Mouse (Mus musculus): Measurements from ENCODE around the gene 6330409D20Rik. TPM values are rescaled to one million over a fixed set of nuclear protein-coding genes. Genes with fewer than 3 reads are reported as not detected.

Gene 6330409D20Rik
- total RNA-seq (2022): not detected

DNA sequence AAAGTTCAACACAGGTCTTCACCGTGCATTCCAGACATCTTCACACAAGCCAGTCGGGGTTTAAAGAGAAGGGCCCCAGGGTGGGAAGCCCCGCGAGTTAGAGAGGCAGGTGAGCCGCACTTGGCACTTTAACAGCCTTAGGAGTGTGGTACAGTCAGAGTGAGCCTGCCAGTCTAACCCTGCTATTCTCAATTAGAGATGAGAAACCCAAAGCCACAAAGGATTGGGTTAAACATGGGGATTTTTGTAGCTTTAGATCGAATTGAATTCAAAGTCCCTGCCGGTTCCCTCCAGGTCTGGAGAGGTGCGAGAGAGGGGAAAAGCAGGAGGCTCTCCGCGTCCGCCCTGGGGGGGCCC is at the start of gene 6330409D20Rik:
6330409D20Rik (minus strand) TSS at position 101 of the 357 bp plus-strand sequence.
- DNase-seq (ENCODE audit: low spot score): no peak

DNA sequence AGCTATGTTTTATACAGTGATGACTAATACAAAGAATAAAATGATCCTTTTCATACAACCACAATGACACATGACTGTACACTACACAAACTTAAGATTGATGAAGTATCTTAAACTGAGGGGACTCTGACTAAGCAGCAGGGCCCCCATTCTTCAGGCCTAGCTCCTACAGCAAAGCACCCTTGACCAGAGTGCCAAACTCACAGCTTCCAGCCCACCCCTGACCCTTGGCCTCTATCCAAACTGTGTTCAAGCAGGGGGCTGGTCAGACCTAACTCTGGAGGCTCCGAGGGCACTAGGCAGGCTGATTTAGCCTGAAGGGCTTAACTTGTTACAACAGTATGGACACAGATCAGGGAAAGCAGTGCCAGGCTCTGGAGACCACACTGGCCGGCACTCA is 47.8 kb upstream of the 6330409D20Rik start:
- no peak for DNase-seq (ENCODE audit: low spot score)

DNA sequence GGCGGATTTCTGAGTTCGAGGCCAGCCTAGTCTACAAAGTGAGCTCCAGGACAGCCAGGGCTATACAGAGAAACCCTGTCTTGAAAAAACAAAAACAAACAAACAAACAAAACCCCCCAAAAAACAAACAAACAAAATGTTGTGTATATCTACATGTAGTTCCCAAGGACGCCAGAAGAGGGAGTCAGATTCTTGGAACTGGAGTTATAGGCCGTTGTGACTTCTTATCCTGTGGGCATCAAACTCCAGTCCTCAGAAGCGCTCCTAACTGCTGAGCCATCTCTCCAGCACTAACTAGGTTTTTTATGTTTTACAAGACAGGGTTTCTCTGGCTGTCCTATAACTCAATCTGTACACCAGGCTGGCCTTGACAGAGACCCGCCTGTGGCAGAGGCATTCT is 46.4 kb upstream of the 6330409D20Rik start:
- no peak for DNase-seq (ENCODE audit: low spot score)

DNA sequence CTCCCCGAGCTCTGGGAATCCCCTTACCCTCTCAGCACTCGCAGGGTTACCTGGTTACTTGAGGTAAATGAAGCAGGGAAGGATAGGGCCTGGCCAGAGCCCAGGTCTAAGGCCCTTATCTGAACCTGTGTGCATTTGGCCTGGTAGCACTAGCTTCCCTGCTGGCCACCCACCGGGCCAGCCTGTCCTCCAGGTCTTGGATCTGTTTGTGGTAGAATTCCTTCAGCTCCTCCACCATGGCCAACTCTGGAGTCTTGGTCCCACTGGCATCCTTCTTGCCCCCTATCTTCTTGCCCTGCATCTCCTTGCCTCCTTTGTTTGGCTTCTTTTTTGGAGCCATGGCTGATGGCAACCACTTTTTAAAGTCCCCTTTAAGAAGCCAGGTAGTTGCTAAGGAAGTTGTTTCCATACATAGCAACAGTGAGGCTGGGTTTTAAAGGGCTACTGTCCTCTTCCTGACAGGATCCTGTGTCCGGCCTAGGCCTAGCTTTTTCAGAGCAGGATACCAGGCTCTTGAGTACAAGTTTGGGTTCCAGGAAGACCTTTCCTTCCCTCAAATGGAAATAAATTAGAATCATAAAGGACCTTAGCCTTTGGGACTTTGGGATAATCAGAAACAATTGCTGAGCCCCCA is 43.3 kb upstream of the 6330409D20Rik start, which contains the start of gene Cfap157:
Cfap157 (minus strand) TSS at position 381 of the 634 bp plus-strand sequence.
- DNase-seq (ENCODE audit: low spot score): peak; percentile 82

DNA sequence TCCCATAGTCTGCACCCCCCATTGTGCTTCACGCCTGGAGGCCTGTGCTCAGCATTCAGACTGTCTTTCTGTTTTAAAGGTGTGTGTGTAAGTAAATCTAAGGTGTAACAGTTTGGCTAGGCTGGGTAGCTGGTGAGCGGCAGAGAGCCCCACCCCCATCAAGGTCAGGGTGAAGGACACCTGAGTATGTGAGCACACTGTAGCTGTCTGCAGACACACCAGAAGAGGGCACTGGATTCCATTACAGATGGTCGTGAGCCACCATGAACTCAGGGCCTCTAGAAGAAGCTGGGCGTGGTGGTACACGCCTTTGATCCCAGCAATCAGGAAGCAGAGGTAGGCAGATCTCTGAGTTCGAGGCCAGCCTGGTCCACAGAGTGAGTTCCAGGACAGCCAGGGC is 40.9 kb upstream of the 6330409D20Rik start:
- DNase-seq (ENCODE audit: low spot score): no peak

DNA sequence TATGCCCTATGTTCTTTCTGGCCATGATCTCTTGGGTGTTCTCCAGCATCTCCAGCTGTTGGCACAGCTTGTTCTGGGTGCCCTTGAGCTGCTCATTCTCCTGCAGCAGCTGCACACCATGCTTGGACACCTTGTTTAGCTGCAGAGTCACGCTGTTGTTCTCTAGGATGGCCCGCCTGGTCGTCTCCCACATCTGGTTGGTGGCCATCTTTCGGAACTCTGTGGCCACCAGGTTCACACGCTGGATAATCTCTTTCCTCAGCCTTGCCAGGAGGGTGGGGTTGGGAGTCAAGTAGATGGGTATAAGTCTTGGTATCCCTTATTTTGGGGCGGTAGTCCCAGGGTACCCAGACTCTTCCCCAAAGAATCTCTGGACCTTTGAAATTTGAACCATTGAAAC is 38.9 kb upstream of the 6330409D20Rik start:
- no peak for DNase-seq (ENCODE audit: low spot score)

DNA sequence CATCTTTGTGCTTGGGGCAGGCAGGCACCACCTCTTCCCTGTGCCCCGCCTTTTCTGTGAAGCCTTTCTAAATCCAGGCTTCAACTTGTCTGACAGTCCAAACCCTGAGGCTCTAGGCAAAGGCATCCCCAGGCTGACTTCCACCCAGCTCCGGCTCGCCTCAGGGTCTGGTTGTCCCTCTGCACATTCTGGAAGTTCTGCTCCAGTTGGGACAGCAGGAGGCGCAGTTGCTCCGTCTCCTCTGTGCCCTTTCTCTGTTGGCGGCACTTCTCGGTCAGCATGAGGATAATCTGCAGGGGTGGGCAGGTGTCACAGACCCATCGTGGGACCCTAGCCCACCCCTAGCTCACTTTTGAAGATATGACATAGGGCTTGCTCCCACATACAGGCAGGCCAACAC is 38.3 kb upstream of the 6330409D20Rik start:
- DNase-seq (ENCODE audit: low spot score): peak; percentile 62

DNA sequence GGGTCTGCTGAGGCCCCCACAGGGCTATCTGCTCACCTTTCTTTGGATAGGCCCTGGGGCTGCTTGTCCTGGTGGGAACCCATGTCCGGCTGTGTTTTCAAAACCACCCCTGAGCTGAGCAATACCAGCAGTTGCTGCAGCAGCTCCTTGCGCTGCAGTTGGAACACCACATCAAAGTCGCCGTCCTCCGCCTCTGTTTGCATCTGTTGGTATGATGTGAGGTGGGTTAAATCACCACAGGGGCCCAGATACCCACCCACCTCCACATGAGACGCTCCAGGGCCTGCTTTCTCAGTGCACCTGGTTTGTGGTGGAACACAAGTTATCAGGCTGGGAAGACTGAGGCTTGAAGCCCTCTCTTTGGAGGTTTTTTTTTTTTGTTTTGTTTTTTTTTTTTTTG is 37.3 kb upstream of the 6330409D20Rik start:
- no peak for DNase-seq (ENCODE audit: low spot score)

DNA sequence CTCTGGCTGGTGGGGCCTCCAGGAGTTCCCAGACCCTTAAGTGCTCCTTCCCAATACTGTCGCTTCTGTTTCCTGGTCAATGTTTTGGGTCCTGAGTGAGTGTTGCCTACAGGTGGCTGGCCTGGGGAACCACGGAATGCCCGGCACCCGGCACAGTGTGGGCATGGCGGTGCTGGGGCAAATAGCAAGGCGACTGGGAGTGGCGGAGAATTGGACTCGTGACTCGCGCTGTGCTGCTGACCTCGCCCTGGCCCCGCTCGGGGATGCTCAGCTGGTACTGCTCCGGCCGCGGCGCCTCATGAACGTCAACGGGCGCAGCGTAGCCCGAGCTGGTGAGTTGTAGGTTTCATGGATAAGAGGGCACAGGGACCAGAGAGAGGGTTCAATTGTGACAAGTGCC is 35.4 kb upstream of the 6330409D20Rik start:
- DNase-seq (ENCODE audit: low spot score): no peak

DNA sequence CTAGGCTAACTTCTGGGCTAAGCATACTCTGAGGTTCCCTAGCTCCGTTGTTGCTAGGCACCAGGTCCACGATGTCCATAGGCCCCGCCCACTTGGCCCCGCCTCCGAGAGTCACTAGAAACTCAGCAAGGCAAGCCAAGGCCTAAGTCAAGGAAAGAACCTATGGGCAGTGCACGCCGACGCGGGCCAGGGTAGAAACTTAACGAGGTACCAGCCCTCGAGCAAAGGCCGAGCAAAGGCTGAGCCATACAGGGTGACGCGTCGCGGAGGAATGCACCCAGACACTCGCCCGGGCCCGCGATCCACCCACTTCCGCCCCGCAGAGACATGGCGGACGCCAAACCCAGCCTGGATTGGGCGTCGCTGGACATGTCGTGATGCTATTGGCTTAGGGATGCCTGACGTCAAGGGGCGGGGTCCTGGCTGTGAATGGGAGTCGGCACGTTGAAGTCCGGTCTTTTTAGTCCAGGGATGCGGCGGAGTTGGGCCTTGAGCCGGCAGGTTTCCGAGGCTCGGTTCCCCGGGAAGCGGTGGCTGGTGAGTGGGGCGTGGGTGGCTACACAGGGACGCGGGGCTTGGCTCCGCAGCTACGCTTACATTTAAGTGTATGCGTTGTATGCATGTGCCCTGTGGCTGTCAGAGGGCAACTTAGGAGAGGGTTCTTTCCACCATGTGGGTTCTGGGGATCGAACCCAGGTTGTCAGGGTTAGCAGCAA is 34.7 kb upstream of the 6330409D20Rik start, which contains the start of the genes Ttc16 and Ptrh1:
Ttc16 (minus strand) TSS at position 275 of the 716 bp plus-strand sequence.
Ptrh1 (plus strand) TSS at position 428 of the 716 bp plus-strand sequence.
- DNase-seq (ENCODE audit: low spot score): peak; percentile 98

DNA sequence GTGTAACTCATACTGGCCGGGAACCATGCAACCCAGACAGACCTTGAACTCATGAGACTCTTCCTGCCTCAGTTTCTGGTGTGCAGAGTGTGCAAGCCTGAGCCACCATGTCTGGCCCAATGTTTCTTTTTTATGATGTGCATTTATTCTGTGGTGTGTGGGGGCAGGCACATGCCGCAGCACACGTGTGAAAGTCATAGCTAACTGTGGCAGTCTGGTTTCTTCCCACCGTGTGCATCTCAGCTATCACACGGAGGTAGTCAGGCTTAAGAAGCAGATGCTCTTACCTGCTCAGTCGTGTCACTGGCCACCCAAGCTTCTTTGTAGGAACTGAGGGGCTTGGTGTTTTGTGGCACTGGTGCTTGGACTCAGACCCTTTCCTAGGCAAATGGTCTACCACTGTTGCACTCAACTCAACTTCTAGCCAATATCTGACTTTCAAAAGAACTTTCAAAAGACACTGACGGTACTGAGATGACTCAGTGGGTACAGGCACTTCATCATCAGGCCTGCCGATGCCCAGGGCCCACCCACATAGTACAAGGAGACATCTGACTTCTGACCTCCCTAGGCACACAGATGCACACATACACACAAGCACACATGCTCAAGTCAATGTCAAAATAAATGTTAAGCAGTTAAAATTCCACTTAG is 31.9 kb upstream of the 6330409D20Rik start:
- DNase-seq (ENCODE audit: low spot score): no peak

DNA sequence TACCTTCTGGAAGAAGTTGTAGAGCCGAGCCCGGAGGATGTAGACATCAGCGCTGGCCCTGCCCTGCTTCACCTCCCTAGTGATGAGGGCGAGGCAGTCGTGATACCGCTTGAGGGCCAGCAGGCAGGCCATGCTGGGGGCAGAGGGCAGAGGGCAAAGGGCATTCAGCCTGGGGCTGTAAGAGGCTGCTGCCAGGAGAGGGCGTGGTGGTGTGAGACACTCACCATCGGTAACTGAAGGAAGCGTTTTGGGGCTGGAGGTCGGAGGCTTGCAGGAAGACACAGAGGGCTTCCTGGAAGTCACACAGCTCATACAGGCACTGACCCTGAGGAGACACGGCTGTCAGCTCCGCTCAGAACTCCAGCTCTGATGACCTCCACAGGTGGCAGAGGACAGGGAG is 31.1 kb upstream of the 6330409D20Rik start:
- DNase-seq (ENCODE audit: low spot score): no peak

DNA sequence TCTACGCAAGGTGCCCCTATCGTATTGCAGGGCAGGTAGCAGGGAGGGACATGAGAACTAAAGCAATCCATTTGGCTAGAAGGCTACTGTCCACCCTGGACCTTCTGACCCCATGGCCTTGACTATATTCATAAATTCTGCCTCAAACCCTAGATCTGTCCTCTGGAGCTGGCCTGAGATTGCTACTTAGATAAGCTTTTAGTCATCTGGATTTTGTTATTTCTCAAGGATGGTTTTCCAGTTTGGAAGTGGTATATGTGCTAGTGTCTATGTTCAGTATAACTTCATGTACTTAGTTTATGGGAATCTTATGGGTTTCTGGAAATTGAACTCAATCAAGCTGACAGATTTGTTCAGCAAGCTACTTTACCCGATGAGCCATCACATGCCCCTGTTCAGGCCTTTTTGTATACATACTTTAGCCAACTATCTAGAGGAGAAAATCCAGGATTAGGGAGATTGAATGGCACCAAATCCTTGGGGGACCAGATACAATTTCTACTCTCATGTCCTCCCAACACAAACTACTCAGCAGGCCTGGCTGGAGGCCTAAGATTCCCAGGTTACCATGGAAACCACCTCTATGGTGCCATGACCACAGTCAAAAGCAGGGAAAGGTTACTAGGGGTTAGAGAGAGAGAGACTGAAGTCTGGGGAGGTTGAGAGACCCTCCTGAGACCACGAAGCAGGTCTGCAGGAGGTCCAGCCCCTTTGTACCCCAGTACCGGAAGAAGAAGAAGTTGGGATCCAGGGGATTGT is 28.7 kb upstream of the 6330409D20Rik start:
- no peak for DNase-seq (ENCODE audit: low spot score)

DNA sequence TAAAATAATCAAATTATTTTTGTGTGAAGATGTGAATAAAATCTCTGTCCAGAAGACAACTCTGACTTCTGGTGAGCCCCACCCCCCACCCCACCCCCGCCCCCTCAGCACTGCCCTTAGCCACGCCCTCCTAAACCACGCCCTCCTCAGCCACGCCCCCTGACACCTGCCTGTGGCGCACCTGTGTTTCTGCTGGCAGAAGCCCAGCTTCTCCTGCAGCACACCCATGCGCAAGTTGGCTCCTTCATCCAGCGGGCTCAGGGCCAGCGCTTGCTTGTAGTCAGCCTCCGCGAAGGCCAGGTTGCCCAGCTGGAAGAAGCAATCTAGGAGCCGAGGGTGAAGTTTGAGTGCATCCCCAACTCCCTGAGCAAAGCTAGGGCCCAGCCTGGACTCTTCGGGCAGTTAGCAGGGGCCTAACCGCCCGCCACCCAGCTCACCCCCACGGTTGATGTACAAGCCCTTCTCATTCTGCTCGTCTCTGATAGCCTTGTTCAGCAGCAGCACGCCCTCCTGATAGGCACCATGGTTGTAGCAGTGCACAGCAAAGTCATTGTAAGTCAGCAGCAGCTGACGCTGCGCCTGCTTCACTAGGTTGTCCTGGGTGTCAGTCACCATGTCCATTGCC is 28.0 kb upstream of the 6330409D20Rik start:
- no peak for DNase-seq (ENCODE audit: low spot score)

DNA sequence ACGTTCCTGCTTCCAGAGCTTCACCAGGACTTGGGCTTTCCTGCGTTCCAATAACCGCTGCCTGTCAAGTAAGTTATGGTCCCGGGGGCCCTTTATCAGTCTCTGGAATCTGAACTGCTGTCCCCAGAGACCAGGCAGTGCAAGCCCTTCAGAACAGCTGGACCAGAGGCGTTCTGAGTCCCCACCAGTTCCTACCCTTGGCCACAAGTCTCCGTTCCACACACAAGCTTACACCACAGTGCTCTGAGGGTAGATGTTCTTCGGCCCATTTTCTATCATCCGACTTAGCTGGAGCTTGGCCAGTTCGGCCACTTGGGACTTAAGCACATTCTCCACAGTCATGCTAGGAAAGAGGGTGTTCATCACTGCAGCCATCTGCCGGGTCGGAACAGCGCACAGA is 26.4 kb upstream of the 6330409D20Rik start:
- DNase-seq (ENCODE audit: low spot score): no peak

DNA sequence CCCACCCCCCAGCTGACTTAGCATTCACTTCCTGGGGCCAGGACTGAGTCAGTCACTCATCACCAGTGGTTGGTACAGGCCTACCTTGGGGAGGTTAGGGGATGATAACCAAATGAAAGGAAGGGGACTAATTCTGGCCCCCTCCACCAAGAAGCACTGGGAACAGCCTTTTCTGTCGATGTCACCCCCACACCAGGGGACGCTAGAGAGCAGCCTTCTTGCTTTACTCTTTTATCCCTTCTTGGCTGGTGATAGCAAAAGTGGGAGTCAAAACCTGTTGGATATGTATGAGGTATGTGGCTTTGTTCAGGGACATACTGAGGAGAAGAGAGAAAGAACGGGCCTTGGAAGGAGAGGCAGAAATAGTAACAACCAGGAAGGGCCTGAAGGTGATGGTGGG is 22.5 kb upstream of the 6330409D20Rik start:
- no peak for DNase-seq (ENCODE audit: low spot score)

DNA sequence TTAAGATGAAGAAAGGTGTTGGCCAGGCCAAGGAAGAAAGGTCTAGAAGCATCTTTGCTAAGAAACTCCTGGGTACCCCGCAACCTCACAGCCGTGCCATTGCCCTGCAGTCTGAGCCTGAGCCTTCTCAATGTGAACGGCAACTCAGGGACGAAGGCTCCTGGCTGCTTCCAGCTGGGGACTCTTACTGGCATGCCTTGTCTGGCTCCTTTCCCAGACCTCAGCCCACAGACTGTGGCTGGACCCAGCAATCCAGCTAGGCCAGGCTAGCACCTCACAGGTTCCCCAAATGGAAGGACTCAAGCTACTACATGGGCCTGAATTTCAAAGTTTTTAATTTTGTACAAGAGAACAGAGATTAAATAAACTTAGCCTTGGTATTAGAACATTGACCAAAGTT is 21.0 kb upstream of the 6330409D20Rik start:
- no peak for DNase-seq (ENCODE audit: low spot score)

DNA sequence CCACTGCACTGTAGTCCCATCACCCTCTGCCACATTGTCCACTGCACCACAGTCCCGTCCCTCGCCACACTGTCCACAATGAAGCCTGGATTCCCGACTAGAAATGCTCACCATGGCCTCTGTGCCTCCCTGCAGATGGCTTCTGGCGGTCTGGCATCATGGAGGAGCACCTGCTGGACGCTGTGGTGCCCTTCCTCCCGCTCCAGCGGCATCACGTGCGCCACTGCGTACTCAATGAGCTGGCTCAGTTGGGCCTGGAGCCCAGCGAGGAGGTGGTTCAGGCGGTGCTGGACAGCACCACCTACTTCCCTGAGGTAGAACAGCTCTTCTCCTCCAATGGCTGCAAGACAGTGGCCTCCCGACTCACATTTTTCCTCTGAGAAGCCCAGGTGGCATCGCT is 20.5 kb upstream of the 6330409D20Rik start:
- DNase-seq (ENCODE audit: low spot score): no peak

DNA sequence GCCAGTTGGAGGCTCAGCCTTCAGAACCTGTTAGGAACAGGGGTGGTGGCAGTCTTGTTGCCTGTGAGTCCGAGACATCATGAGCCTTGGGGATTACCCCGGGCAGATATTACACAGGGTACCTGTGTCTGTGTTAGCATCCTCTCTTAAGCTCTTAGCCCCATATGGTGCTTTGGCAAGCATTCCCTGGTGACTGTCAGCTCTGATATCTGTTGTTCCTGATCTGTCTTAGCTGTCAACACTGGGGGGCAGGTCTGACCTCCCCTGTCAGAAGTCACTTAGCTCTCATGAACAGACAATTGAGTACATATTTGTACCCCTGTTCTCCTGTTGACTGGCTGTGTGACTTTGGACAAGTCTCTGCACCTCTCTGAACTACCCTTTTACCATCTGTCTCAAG is 18.2 kb upstream of the 6330409D20Rik start:
- DNase-seq (ENCODE audit: low spot score): no peak

DNA sequence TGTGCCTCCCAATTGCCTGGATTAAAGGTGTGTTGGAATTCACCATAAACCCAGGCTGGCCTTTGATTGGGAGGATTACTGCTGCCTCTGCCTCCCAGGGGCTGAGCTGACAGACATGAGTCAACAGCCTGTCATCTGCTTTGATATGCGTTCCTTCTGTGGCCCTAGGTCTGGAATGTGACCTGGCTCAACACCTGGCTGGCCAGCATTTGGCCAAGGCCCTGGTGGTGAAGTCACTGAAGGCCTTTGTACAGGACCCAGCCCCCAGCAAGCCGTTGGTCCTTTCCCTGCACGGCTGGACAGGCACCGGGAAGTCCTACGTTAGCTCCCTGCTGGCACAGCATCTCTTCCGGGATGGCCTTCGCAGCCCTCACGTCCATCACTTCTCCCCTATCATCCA is 17.7 kb upstream of the 6330409D20Rik start:
- no peak for DNase-seq (ENCODE audit: low spot score)

DNA sequence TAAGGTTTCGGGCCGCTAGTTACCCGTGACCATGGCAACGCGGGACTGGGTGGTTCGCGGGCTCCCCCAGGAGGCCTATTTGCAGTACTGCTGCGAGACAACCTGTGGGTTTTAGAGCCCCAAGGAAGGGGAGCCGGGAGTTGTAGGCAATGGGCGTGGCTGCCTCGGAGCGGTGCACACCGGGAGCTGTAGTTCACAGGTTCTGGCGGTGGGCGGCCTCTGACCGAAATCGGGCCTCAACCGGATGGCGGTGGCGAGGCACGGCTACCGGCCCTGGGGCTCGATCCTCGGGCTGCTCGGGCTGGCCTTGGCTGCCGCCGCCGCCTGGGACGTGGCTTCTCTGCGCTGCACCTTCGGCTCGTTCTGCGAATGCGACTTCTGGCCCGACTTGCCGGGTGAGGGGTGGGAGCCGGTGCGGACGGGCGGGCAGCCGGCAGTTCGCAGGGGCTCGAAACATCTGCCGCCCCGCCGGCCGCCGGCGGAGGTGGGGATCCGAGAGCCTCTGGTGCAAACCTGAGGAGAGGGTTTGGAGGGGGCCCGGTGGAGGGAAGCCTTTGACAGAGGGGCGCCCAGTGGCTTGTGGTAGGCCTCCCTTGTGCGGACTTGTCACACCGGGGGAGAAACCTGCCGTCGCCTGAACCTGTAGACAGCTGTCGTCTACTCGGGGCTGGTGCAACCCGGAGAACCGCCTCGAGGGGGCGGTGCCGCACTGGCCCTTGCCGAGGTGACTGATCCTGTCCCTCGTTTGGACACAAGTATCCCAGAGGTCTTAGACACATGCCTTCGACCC is 16.4 kb upstream of the 6330409D20Rik start, which contains the start of gene Tor2a:
Tor2a (plus strand) TSS at position 179 of the 790 bp plus-strand sequence.
- DNase-seq (ENCODE audit: low spot score): peak; percentile 98

Measured in heart, adult 8-10 months (tissue).